Mouse (Mus musculus) spleen, postnatal 36 days (tissue): ENCODE results near the gene Olfr1137.

Source experiments
- DNase-seq, 2 experiments: peaks; one replicate each; pipeline ENCODE4 v3.0.0; 2022; ENCODE audit warnings: low spot score in 2 of 2, mixed read lengths in 1 of 2

Olfr1137 gene

GRCm38 (mm10) chr2:87713079-87713478 is at the start of gene Olfr1137:
TSS of gene Olfr1137 (minus strand) at chr2:87713179.
- no peak for DNase-seq

- no peak for DNase-seq
These were observed 40.9 kb upstream of the Olfr1137 start, which contains the start of gene Olfr1141 for GRCm38 (mm10) chr2:87753891-87754290. TSS of gene Olfr1141 (minus strand) at chr2:87753991.

DNA sequence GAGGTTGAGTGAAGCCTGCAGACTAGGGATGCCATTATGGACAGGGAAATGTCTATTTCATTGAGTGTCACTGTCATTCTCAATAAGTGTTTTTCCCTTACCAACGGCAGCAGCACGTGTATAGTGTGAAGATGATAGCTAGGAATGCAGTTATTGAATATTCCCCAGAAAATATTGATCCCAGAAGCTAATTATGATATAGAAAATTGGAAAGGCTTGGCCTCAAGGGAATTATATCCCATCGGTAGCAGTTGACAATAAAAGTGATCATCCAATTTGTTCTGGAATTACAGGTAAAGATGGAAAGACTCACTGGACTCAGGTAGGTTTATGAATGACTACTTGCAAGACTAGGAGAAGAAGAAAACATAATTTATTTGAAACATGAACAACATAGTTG is 30.5 kb upstream of the Olfr1137 start, which contains the start of gene Olfr1140:
Gene Olfr1140 (plus strand): TSS at position 301 of the 400 bp plus-strand sequence.
- no peak for DNase-seq

GRCm38 (mm10) chr2:87739878-87740277 is 26.9 kb upstream of the Olfr1137 start, which contains the start of gene Olfr1138:
TSS of gene Olfr1138 (minus strand) at chr2:87739978.
- no peak for DNase-seq

- DNase-seq = no peak
These were observed 19.1 kb downstream of the Olfr1137 start, which contains the start of gene Olfr1136 for GRCm38 (mm10) chr2:87693847-87694246. TSS of gene Olfr1136 (minus strand) at chr2:87693947.

DNA sequence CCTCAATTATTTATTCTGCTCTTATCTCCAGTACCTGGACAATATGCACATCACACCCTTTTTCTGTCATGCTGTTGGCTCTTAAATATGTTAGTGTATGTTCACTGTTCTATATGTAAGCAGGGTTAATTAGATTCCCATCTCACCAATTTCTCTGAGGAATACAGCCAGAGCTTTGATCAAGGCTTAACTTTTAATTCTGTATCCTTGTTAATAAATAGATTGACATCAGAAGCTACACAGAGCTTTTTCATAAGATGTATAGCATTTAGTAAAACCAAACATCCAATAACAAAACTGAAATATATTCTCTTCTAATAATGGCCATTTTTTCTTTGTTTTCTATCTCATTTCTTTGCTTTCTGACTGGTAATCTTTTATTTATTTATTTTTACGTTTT is 39.4 kb downstream of the Olfr1137 start, which contains the start of gene Olfr1135:
Gene Olfr1135 (minus strand): TSS at position 101 of the 400 bp plus-strand sequence.
- no peak for DNase-seq
